Mouse (Mus musculus): ENCODE measurements at regions not wholly inside any gene's neighbourhood (a gene's known extent, or its start where the extent isn't known, plus 50 kb on each side); places are given as distances from the start of the nearest gene placed in this dataset.

- TF ChIP-seq CTCF (IDR thresholded peaks at IDR 0.05; ENCODE audit: borderline replicate concordance, insufficient read depth, low read depth, low read length) (no peak), POLR2A (IDR thresholded peaks at IDR 0.05; ENCODE audit: borderline replicate concordance, insufficient read depth, low read length) (no peak)
- no peak for DNase-seq
- Histone ChIP-seq H3K27me3 (ENCODE audit: control insufficient read depth, insufficient read depth, low read length) (no peaks in the 10 kb centered on the region), H3K4me1 (ENCODE audit: control insufficient read depth, insufficient read depth, low read length) (no peaks in the 10 kb centered on the region; the same call in 1 of the 2 replicates), H3K4me3 (replicated peaks; ENCODE audit: insufficient read depth, low read depth, low read length) (no peak overlapping the region), H3K27ac (ENCODE audit: insufficient read depth, low read length) (no peak overlapping the region)
- 59% methylated on average over 9 of the region's 9 CpGs for WGBS
Observed at GRCm38 (mm10) chr13:112192192-112192905, 95.9 kb upstream of the Ankrd55 start.

GRCm38 (mm10) chr13:112193676-112194075 is 94.6 kb upstream of the Ankrd55 start:
- no peaks in the 10 kb centered on the region; the same call in 1 of the 2 replicates for H3K4me1 ChIP-seq (ENCODE audit: control insufficient read depth, insufficient read depth, low read length)
- DNase-seq = no peak
- no peak overlapping the region for H3K27ac ChIP-seq (ENCODE audit: insufficient read depth, low read length)
- H3K27me3 ChIP-seq (ENCODE audit: control insufficient read depth, insufficient read depth, low read length) = no peaks in the 10 kb centered on the region
- TF ChIP-seq POLR2A (IDR thresholded peaks at IDR 0.05; ENCODE audit: borderline replicate concordance, insufficient read depth, low read length) (no peak), CTCF (IDR thresholded peaks at IDR 0.05; ENCODE audit: borderline replicate concordance, insufficient read depth, low read depth, low read length) (no peak)
- no peak overlapping the region for H3K4me3 ChIP-seq (replicated peaks; ENCODE audit: insufficient read depth, low read depth, low read length)
- WGBS = 70% methylated on average over 5 of the region's 5 CpGs

DNA sequence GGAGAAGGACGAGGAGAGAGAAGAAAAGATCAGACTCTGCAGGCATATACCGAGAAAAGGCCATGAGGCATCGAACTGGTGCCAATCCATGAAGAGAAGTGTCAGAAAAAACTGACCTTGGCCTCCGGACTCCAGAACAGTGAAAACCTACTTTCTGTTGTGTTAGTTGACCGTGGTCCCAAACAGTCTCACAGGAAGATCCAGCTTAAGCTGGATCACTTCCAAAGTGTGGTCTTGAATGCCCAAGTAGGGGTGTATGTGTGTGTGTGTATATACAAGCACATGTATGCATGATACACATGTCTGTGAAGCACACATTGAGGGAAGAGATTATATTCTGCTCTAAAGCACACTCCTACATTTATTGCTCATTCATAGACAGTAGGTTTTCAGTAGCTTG is 93.3 kb upstream of the Ankrd55 start:
- DNase-seq = no peak
- TF ChIP-seq POLR2A (IDR thresholded peaks at IDR 0.05; ENCODE audit: borderline replicate concordance, insufficient read depth, low read length) (no peak), CTCF (IDR thresholded peaks at IDR 0.05; ENCODE audit: borderline replicate concordance, insufficient read depth, low read depth, low read length) (no peak)
- WGBS = 86% methylated on average over 5 of the region's 5 CpGs

GRCm38 (mm10) chr13:112196789-112197188 is 91.5 kb upstream of the Ankrd55 start:
- Histone ChIP-seq H3K4me3 (replicated peaks; ENCODE audit: insufficient read depth, low read depth, low read length) (no peak overlapping the region), H3K27ac (ENCODE audit: insufficient read depth, low read length) (no peak overlapping the region), H3K4me1 (ENCODE audit: control insufficient read depth, insufficient read depth, low read length) (no peaks in the 10 kb centered on the region; the same call in 1 of the 2 replicates), H3K27me3 (ENCODE audit: control insufficient read depth, insufficient read depth, low read length) (no peaks in the 10 kb centered on the region)
- no peak for DNase-seq
- TF ChIP-seq CTCF (IDR thresholded peaks at IDR 0.05; ENCODE audit: borderline replicate concordance, insufficient read depth, low read depth, low read length) (no peak), POLR2A (IDR thresholded peaks at IDR 0.05; ENCODE audit: borderline replicate concordance, insufficient read depth, low read length) (no peak)
- 13% methylated on average over 13 of the region's 13 CpGs for WGBS

More for the DNA sequence above, 93.3 kb upstream of the Ankrd55 start:
- H3K27ac ChIP-seq (ENCODE audit: insufficient read depth, low read length) = no peak overlapping the region
- H3K27me3 ChIP-seq (ENCODE audit: control insufficient read depth, insufficient read depth, low read length) = no peaks in the 10 kb centered on the region
- no peaks in the 10 kb centered on the region; the same call in 1 of the 2 replicates for H3K4me1 ChIP-seq (ENCODE audit: control insufficient read depth, insufficient read depth, low read length)
- H3K4me3 ChIP-seq (replicated peaks; ENCODE audit: insufficient read depth, low read depth, low read length) = no peak overlapping the region

GRCm38 (mm10) chr13:112203721-112204120 is 84.5 kb upstream of the Ankrd55 start:
- Histone ChIP-seq H3K27ac (ENCODE audit: insufficient read depth, low read length) (no peak overlapping the region), H3K4me3 (replicated peaks; ENCODE audit: insufficient read depth, low read depth, low read length) (no peak overlapping the region), H3K4me1 (ENCODE audit: control insufficient read depth, insufficient read depth, low read length) (no peaks in the 10 kb centered on the region), H3K27me3 (ENCODE audit: control insufficient read depth, insufficient read depth, low read length) (no peaks in the 10 kb centered on the region; the same call in 1 of the 2 replicates)
- TF ChIP-seq CTCF (IDR thresholded peaks at IDR 0.05; ENCODE audit: borderline replicate concordance, insufficient read depth, low read depth, low read length) (no peak), POLR2A (IDR thresholded peaks at IDR 0.05; ENCODE audit: borderline replicate concordance, insufficient read depth, low read length) (no peak)
- DNase-seq = no peak
- 52% methylated on average over 8 of the region's 8 CpGs for WGBS

- TF ChIP-seq POLR2A (IDR thresholded peaks at IDR 0.05; ENCODE audit: borderline replicate concordance, insufficient read depth, low read length) (no peak), CTCF (IDR thresholded peaks at IDR 0.05; ENCODE audit: borderline replicate concordance, insufficient read depth, low read depth, low read length) (no peak)
- Histone ChIP-seq H3K27ac (ENCODE audit: insufficient read depth, low read length) (no peak overlapping the region), H3K27me3 (ENCODE audit: control insufficient read depth, insufficient read depth, low read length) (no peaks in the 10 kb centered on the region; the same call in 1 of the 2 replicates), H3K4me3 (replicated peaks; ENCODE audit: insufficient read depth, low read depth, low read length) (no peak overlapping the region), H3K4me1 (ENCODE audit: control insufficient read depth, insufficient read depth, low read length) (no peaks in the 10 kb centered on the region)
- WGBS = 59% methylated on average over 3 of the region's 3 CpGs
- DNase-seq = no peak
Observed at GRCm38 (mm10) chr13:112204204-112204603, 84.0 kb upstream of the Ankrd55 start.

DNA sequence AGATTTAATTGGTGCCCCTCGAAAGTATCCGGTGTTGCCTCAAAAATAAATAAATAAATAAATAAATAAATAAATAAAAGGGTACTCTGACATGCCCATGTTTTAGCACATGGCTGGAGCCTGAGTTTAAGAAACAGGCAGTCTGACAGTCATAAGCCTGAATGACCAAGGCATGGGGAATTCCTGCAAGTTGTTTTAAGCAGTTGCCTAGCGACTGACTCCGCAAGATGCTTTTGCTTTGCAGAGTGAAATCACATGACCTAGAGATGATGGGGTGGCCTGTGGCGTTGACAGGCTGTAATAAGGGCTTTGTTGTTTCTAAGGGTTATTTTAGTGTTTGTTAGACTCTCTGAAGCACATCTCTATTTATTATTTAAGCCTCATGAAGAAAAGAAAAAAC is 83.4 kb upstream of the Ankrd55 start:
- Histone ChIP-seq H3K27ac (ENCODE audit: insufficient read depth, low read length) (no peak overlapping the region), H3K4me3 (replicated peaks; ENCODE audit: insufficient read depth, low read depth, low read length) (no peak overlapping the region), H3K27me3 (ENCODE audit: control insufficient read depth, insufficient read depth, low read length) (no peaks in the 10 kb centered on the region; the same call in 1 of the 2 replicates), H3K4me1 (ENCODE audit: control insufficient read depth, insufficient read depth, low read length) (no peaks in the 10 kb centered on the region)
- DNase-seq = no peak
- no peak for TF ChIP-seq CTCF (IDR thresholded peaks at IDR 0.05; ENCODE audit: borderline replicate concordance, insufficient read depth, low read depth, low read length)
- TF ChIP-seq POLR2A (IDR thresholded peaks at IDR 0.05; ENCODE audit: borderline replicate concordance, insufficient read depth, low read length) = no peak
- WGBS = 63% methylated on average over 5 of the region's 5 CpGs

DNA sequence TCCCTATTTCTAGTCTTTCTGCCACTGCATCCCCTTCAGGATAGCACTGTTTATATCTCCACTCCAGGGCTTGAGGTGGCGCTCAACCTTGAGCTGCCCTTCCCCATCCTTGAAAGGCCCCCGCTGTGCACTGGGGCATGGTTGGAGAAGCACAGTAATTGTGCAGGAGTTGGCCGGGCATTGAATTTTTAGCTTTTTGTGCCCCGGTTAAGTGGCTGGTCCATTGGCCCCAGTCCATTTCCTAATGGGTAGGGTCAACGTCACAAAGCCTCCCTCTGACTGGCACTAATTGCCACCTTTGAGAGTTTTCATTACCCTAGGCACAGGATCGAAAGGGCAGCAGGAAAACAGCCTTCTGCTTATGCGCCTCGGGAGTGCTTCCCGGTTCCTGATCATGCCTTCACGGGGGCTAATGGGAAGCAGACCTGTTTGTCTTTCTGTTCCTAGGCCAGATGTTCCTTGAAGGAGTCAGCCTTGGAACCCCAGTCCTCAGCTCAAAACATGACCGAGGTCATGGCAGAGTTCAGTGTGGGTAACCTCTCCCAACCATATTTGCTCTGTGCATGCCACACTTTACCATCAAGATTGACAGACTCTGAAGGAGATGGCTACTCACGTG is 80.5 kb upstream of the Ankrd55 start:
- TF ChIP-seq CTCF (IDR thresholded peaks at IDR 0.05; ENCODE audit: borderline replicate concordance, insufficient read depth, low read depth, low read length) = no peak
- TF ChIP-seq POLR2A (IDR thresholded peaks at IDR 0.05; ENCODE audit: borderline replicate concordance, insufficient read depth, low read length) = no peak
- 50% methylated on average over 12 of the region's 12 CpGs for WGBS
- H3K27ac ChIP-seq (ENCODE audit: insufficient read depth, low read length) = no peak overlapping the region
- DNase-seq = no peak
- no peak overlapping the region for H3K4me3 ChIP-seq (replicated peaks; ENCODE audit: insufficient read depth, low read depth, low read length)
- H3K27me3 ChIP-seq (ENCODE audit: control insufficient read depth, insufficient read depth, low read length) = no peaks in the 10 kb centered on the region; the same call in 1 of the 2 replicates
- no peaks in the 10 kb centered on the region for H3K4me1 ChIP-seq (ENCODE audit: control insufficient read depth, insufficient read depth, low read length)

Data from cerebellum, adult 2 months (tissue).